Mouse (Mus musculus) Patski (cell line): ENCODE measurements at regions not wholly inside any gene's neighbourhood (a gene's known extent, or its start where the extent isn't known, plus 50 kb on each side); places are given as distances from the start of the nearest gene placed in this dataset.

ENCODE experiments used
- ATAC-seq: fragments of 100-300 bp; one replicate; pipeline ENCODE4 v1.8.0; 2021
- CTCF ChIA-PET: fragments of 350-600 bp; sonication (Branson Sonifier 250); formaldehyde crosslinking; loops from one replicate; lab custom pipeline; 2022; ENCODE audit warnings: inconsistent platforms; lab: Charles Lee
- POLR2A ChIA-PET: fragments of 350-600 bp; sonication (Branson Sonifier 250); formaldehyde crosslinking; loops from one replicate; lab custom pipeline; 2022; ENCODE audit warnings: antibody characterized with exemption, inconsistent platforms; lab: Charles Lee
- DNase-seq: peaks from one replicate; pipeline ENCODE4 v3.0.0-alpha.2; 2011; ENCODE audit warnings: low read depth, low spot score
- H3K27me3 ChIP-seq: fragments of 371-371 bp; one replicate; pipeline ENCODE4 v1.5.1; 2021
- CTCF ChIP-seq: fragments of 100-300 bp; IDR thresholded peaks from one replicate; pipeline ENCODE4 v1.5.1; 2021
- in situ Hi-C: fragments of 300-500 bp; cut with MboI; formaldehyde crosslinking; loops from 3 replicates; pipeline ENCODE4 v1.11.1; 2018; ENCODE audit warnings: low pct_unique_long_range_greater_than_20kb, mixed read lengths

DNA sequence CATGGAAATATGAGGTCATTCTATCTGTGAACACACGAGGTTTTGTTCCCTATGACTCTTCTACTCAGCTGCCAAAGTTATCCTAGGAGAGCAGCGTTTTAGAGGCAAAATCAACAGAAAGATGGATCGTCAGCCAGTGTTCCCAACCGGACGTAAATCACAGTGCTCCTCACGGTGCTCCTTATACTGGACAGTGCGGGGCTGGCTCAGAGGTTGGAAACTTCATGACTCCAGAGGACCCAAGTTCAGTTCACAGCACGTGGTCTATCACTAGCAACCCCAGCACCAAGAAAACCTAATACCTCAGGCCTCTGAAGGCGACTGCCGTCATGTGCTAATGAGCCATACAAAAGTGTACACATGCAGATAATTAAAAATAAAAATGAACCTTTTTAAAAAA lies 351.2 kb upstream of the Atp11b start:
- no peak for DNase-seq
- no peak for TF ChIP-seq CTCF
- CTCF ChIA-PET: no interaction called here
- ATAC-seq: no peak
- in situ Hi-C loops: no loop called here
- POLR2A ChIA-PET: no interaction called here
- H3K27me3 ChIP-seq: no peaks in the 10 kb centered on the region

- TF ChIP-seq CTCF: no peak
- ATAC-seq (no peak), DNase-seq (no peak)
- in situ Hi-C loops: no loop called here
- ChIA-PET POLR2A (no interaction called here), CTCF (no interaction called here)
- no peaks in the 10 kb centered on the region for H3K27me3 ChIP-seq
Observed at GRCm38 (mm10) chr3:35403952-35404351, 350.0 kb upstream of the Atp11b start.

GRCm38 (mm10) chr3:35404492-35405390 lies 349.2 kb upstream of the Atp11b start:
- no peak for TF ChIP-seq CTCF
- CTCF ChIA-PET: interaction anchor here (1.5 to 1.6 kb wide), 2 partner anchors 18 to 75 kb away, joined by 4 read pairs; no protein-coding TSS in a partner anchor
- POLR2A ChIA-PET: no interaction called here
- in situ Hi-C loops: no loop called here
- H3K27me3 ChIP-seq: no peaks in the 10 kb centered on the region
- ATAC-seq (peak; percentile 66), DNase-seq (peak; percentile 85)

DNA sequence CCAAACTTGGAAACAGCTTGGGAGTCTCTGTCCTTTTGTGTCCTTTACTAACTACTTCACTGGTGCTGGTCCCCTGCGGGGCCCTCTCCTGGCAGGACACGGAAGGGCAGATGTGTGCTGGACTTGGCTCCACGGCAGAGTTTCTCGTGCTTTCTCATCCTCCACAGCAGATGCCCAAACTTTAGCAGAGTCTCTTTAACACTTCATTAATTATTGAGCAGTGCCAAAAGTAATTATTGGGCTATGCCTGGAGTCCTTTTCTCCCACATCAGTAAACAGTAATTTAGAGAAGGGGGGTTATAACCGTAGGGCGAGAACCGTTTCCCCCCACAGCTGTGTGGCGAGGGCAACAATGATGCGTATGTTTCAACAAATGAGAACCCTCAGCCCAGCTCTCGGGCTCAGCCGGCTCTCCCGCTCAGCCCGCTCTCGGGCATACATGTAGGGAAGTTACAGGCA lies 348.3 kb upstream of the Atp11b start:
- no peaks in the 10 kb centered on the region for H3K27me3 ChIP-seq
- TF ChIP-seq CTCF: peak; percentile 74
- ChIA-PET CTCF (interaction anchor here (1.2 to 1.6 kb wide), 3 partner anchors 13 to 76 kb away, joined by 3 to 4 read pairs (median 4); no protein-coding TSS in a partner anchor), POLR2A (no interaction called here)
- ATAC-seq (peak; percentile 66), DNase-seq (no peak)
- in situ Hi-C loops: no loop called here

DNA sequence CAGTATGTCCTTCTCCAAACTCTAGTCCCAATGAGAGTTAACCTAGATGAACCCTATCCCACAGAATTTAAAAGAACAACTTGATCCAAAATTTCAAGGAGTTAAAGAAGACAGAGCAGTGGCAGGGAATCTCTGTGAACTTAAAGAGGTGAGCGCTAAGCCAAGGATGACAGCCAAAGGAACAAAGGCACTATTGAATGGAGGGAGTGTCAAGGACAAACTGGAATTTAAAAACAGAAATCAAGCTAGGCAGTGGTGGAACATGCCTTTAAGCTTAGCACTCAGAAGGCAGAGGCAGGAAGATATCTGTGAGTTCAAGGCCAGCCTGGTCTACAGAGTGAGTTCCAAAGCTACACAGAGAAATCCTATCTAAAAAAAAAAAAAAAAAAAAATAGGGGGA lies 316.2 kb upstream of the Atp11b start:
- in situ Hi-C loops: no loop called here
- DNase-seq (no peak), ATAC-seq (no peak)
- no peak for TF ChIP-seq CTCF
- ChIA-PET CTCF (interaction anchor here (0.7 to 1.8 kb wide), 6 partner anchors 12 to 45 kb away, joined by 3 to 5 read pairs (median 3); no protein-coding TSS in a partner anchor), POLR2A (no interaction called here)
- peaks cover 11% of the 10 kb centered on the region for H3K27me3 ChIP-seq

GRCm38 (mm10) chr3:35462858-35463257 lies 291.0 kb upstream of the Atp11b start:
- TF ChIP-seq CTCF: no peak
- DNase-seq: no peak
- ChIA-PET CTCF (interaction anchor here (2.5 kb wide), 1 partner anchor 20 kb away, joined by 6 read pairs; no protein-coding TSS in a partner anchor), POLR2A (no interaction called here)
- in situ Hi-C loops: no loop called here
- no peak for ATAC-seq
- H3K27me3 ChIP-seq: peaks cover 8% of the 10 kb centered on the region

- in situ Hi-C loops: no loop called here
- no peak for ATAC-seq
- H3K27me3 ChIP-seq: peaks cover 12% of the 10 kb centered on the region
- no peak for TF ChIP-seq CTCF
- ChIA-PET POLR2A (no interaction called here), CTCF (interaction anchor here (2.5 kb wide), 1 partner anchor 18 kb away, joined by 6 read pairs; no protein-coding TSS in a partner anchor)
- no peak for DNase-seq
Observed at GRCm38 (mm10) chr3:35464212-35464911, 289.5 kb upstream of the Atp11b start.

- ATAC-seq: no peak
- in situ Hi-C loops: no loop called here
Observed at GRCm38 (mm10) chr3:35465956-35466355, 287.9 kb upstream of the Atp11b start.

DNA sequence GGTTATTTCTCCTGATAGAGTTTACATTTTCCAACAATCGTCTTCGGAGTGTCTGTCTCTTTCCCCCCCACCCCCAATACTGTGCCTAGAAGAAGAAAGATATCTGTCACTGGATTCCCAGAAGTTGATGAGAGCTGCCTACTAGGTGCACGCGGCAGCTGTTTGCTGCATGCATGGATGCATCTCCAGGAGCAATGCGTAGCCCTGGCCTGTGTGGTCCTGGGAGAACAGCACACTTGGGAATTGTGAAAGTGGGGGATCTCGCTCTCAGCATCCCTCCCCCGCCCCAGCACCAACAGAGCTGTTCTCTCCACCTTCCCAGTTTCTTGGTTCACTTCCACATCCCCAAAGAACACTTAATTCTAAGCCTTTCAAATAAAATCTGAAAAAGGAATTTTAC lies 280.6 kb upstream of the Atp11b start:
- ATAC-seq: no peak
- POLR2A ChIA-PET: interaction anchor here (0.6 kb wide), 4 partner anchors 11 to 242 kb away, joined by 3 to 7 read pairs (median 3); no protein-coding TSS in a partner anchor

More at GRCm38 (mm10) chr3:35465956-35466355, 287.9 kb upstream of the Atp11b start:
- ChIA-PET POLR2A (interaction anchor here (0.6 kb wide), 1 partner anchor 130 kb away, joined by 3 read pairs; no protein-coding TSS in a partner anchor), CTCF (interaction anchor here (1.8 kb wide), 1 partner anchor 11 kb away, joined by 6 read pairs; no protein-coding TSS in a partner anchor)
- DNase-seq: no peak
- TF ChIP-seq CTCF: no peak
- H3K27me3 ChIP-seq: peaks cover 17% of the 10 kb centered on the region

GRCm38 (mm10) chr3:35474361-35474760 lies 279.5 kb upstream of the Atp11b start:
- CTCF ChIA-PET: no interaction called here
- POLR2A ChIA-PET: no interaction called here
- peaks cover 47% of the 10 kb centered on the region for H3K27me3 ChIP-seq
- ATAC-seq (no peak), DNase-seq (no peak)
- in situ Hi-C loops: no loop called here
- no peak for TF ChIP-seq CTCF

More for the DNA sequence above, 280.6 kb upstream of the Atp11b start:
- in situ Hi-C loops: no loop called here
- TF ChIP-seq CTCF: no peak
- H3K27me3 ChIP-seq: peaks cover 50% of the 10 kb centered on the region
- CTCF ChIA-PET: no interaction called here
- no peak for DNase-seq
